Mouse (Mus musculus): ENCODE measurements around the gene Ndufv1. TPM values are rescaled to one million over a fixed set of nuclear protein-coding genes. Genes with fewer than 3 reads are reported as not detected.
A peak's percentile ranks its signal among the peaks of the same experiment; 100 is the strongest.
"Not testable (repeated sequence)": the region's sequence is repeated elsewhere in the genome, so short reads cannot be mapped to it uniquely, and the experiment has no call there.

Gene Ndufv1
- total RNA-seq, 2 experiments from 2014 or later = 1,128 to 1,150 TPM

GRCm38 (mm10) chr19:4044109-4044508 lies 31.5 kb upstream of the Ndufv1 start:
- DNase-seq = not testable (repeated sequence)

DNA sequence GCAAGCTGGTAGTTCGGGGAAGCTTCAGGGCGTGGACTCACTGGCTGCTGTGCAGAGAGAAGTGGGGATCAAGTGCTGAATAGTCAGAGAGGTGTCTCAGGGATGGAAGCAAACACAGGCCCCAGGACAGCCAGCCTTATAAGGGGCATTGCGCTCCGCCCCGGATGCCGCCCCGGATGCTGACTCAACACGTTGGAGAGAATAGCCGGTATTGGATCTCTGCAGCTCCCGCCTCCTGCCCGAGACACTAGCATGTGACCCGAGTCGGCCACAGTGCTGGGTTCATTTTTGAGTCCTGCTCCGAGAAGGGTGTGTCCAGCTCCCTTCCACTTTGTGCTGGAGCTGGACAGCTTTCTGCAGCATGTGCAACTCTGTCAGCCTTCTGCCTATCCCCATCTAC lies 29.5 kb upstream of the Ndufv1 start:
- peak; percentile 58 to 76 for DNase-seq

DNA sequence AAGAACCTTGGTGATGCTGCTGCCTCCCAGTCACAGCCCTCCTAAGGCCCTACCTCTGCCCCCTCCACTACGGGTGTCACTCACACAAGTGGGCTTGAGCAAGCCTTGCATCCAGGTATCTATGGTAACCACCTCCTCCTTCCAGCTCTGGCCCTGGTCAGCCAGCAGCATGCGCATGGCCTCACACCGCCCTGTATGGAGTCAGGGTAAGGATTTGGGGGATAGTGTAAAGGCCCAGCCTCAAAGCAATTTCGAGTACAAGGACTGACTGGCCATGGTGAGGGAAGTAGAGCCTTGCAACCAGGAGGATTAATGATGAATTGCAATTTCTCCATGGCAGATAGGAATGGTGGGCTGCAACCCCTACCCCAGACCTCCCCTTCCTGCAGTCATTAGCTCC lies 28.9 kb upstream of the Ndufv1 start:
- not testable (repeated sequence) for DNase-seq

DNA sequence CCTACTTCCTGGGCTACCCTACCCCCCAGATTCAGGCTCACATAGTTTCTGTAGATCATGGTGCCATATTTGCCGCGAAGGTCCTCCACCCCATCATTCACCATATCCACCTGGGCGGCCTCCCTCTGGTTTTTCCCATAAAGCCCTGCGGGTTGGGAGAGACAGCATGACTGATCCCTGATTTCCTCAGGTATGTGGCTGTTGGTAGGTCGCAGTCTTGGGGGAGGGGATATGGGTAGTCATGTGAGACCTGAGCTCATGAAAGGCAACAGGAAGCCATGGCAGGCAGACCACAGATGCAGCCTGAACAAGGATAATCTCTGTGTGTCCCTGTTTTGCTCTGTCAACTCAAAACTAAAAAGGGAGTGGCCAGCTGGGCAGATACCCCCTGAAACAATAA lies 28.3 kb upstream of the Ndufv1 start:
- not testable (repeated sequence) for DNase-seq

DNA sequence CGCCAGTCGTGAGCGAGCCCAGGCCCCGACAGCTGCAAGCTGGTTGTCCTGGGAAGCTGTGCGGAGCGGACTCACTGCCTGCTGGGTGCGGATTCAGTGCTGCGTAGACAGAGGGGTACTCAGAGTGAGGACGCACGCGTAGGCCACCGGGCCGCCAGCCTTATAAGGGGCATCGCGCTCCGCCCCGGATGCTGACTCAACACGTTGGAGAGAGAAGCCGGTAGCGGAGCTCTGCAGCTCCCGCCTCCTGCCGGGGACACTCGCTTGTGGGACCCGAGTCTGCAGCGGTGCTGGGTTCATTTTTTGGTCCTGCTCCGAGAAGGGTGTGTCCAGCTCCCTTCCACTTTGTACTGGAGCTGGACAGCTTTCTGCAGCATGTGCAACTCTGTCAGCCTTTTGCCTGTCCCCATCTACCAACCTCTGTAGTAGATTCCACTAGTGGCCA lies 25.2 kb upstream of the Ndufv1 start, which contains the start of gene Gstp1:
TSS of gene Gstp1 (minus strand) at position 198 of the 445 bp plus-strand sequence.
- peak; percentile 95 for DNase-seq

- DNase-seq = not testable (repeated sequence)
These were observed 24.7 kb upstream of the Ndufv1 start for GRCm38 (mm10) chr19:4037154-4037787.

- no peak for DNase-seq
These were observed 23.9 kb upstream of the Ndufv1 start for GRCm38 (mm10) chr19:4036327-4037045.

- no peak for DNase-seq
These were observed 21.1 kb upstream of the Ndufv1 start for GRCm38 (mm10) chr19:4033742-4034141.

DNA sequence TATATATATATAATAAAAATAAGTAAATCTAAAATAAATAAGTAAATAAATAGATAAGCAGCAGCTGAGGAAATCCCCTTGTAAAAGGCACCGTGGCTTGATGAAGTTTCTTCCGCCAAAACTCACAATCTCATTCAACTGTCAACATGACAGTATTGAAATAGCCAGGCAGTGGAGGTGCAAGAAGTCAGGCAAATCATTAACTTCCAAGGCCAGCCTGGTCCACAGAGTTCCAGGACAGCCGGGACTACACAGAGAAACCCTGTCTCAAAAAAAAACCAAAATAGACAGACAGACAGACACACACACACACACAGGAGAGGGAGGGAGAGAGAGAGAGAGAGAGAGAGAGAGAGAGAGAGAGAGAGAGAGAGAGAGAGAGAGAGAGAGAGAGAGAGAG lies 20.7 kb upstream of the Ndufv1 start:
- DNase-seq = no peak

- DNase-seq = no peak
These were observed 20.1 kb upstream of the Ndufv1 start for GRCm38 (mm10) chr19:4032668-4033067.

DNA sequence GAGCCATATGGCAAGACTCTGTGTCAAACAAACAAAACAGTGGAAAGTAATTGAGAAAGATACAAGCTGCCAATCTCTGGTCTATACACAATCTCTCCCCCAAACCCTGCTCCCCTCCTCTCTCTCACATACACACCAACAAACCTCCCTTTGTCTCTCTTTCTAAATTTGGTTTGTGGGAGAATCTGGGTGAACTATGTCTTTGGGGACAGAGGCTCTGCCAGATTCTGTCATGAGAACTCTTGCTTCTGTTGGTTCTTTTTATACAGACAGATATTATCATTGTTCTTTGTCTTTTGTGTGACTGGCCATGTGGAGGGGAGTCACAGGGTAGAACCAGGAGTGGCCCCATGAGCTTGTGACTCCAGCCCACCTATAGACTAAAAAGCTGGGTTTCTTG lies 15.0 kb upstream of the Ndufv1 start:
- DNase-seq = no peak

- no peak for DNase-seq
These were observed 10.6 kb upstream of the Ndufv1 start for GRCm38 (mm10) chr19:4023185-4023584.

DNA sequence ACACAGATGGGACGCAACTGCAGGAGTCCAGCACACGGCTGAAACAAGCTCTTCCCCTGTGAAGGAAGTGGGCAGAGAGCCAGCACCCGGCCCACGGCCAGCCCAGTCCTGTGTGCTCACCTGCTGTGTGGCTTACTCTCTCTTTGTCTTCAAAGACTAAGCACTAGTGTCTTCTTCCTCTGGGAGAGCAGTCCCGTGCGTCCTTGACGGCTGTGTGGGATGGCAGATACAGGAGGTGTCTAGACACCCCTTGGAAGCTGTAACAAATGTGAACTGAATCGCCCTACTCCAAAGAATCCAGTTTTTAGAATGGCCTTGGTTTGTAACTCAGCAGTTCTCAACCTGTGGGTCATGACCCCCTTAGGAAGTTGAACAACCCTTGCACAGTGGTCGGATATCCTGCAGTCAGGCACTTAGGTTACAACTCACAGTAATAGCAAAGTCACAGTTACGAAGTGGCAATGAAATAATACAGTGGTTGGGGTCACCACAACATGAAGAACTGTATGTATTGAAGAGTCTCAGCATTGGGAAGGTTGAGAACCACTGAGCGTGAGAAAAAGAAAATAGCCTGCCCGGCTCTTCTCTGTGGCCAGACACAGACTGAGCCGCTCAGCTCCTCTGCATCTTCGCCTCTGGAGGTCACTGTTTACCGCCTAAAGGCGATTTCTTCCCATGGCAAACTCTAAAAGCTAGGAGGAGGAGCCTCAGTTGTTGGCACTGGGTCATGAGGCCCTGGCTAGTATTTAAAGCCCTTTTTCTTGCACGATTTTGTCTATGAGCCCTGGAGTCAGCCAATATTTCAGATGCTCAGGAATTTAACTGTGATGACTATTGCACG lies 6.4 kb upstream of the Ndufv1 start:
- peak; percentile 92 for DNase-seq

GRCm38 (mm10) chr19:4017921-4018587 lies 5.4 kb upstream of the Ndufv1 start:
- DNase-seq = no peak

GRCm38 (mm10) chr19:4015635-4016034 lies 3.0 kb upstream of the Ndufv1 start:
- no peak for DNase-seq

GRCm38 (mm10) chr19:4014802-4015201 lies 2.2 kb upstream of the Ndufv1 start:
- DNase-seq = no peak

DNA sequence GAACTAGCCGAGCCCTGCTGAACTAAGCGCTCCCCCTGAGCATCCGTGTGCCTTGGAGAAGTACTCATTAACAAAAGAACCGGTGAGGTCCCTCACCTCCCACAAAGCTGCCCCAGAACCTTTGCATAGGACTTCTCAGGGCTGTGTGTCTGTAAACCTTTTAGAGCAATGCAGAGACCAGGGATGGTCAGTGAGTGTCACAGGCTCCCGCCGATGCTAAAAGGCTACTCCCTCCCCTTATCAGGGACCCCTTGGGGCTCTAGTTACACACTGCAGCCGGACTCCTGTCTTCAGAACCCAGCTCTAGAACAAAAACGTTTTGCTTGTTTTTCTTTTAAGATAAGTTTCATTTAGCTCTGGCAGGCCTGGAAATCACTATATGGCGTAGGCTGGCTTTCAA lies 460 bp upstream of the Ndufv1 start:
- no peak for DNase-seq

DNA sequence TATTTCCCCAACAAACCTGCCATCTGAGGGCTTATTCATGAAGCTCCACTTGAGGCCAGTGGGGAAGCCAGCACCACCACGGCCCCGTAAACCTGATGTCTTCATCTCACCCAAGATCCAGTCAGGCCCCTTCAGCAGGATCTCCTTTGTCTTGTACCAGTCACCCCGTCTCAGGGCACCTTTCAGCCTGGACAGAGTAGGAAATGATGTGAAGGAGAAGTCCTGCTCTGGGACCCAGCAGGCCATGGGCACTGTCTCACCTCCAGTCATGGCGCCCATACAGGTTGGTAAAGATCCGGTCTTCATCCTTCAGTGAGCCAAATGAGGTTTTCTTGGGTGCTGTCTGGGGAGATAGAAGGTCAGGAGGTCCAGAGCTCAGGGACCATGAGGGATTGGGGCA lies 1.5 kb downstream of the Ndufv1 start:
- no peak for DNase-seq

DNA sequence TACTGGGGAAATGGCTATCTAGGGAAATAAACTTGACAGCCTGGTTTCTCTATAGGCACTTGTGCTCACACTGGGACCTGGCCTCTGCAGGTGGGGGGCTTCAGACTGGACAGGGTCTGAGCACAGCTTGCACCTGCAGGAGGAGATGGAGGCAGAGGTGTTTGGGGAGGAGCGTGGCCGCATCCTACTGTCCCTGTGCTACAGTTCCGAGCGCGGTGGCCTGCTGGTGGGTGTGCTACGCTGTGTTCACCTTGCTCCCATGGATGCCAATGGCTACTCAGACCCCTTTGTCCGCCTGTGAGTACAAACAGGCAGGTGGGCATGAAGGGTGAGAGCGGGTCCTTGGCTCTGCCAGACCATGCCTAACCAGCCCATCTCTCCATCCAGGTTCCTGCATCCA lies 6.6 kb downstream of the Ndufv1 start:
- DNase-seq = no peak

DNA sequence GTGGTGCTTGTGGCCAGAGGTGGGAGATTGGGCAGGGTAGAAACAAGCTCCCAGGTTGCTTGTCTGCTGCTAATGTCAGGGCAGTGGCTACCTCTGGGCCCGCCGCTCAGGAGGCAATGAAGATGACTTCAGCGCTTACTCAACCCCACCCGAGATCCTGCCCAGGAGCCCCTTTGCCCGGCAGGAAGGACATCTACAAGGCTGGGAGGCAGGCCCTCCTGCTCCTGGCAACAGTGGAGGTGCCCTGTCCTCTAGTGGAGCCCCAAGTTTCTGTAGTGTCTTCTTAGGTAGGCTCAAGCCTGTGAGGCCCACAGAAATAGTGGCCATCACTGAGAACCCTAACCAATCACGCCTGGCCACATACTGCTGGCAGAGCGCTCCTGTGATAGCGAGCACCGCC lies 7.5 kb downstream of the Ndufv1 start:
- no peak for DNase-seq

GRCm38 (mm10) chr19:4004331-4004730 lies 8.3 kb downstream of the Ndufv1 start:
- DNase-seq = peak in 1 of 2 experiments; percentile 35

DNA sequence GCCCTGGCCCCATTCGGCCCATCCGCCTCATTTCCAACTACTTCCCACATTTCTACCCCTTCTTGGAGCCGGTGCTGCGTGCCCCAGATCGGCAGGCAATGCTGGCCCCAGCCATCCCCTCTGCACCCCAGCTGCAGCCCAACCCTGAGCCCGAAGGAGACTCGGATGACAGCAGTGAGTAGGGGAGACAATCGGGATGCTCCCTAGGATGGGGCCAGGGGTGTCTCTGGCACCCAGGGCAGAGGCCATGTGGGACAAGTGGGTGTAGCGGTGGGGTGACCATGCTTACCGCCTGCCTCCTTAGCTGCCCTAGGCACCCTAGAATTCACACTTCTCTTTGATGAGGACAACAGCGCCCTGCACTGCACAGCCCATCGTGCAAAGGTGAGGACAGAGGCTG lies 9.0 kb downstream of the Ndufv1 start:
- DNase-seq = peak in 1 of 2 experiments; percentile 25

Measured in heart, adult 18-20 months (tissue).